Mouse (Mus musculus) left cerebral cortex, postnatal 36 days (tissue): ENCODE data around the gene Tmem35b. TPM values are rescaled to one million over a fixed set of nuclear protein-coding genes. Genes with fewer than 3 reads are reported as not detected.
"Not testable (repeated sequence)": the region's sequence is repeated elsewhere in the genome, so short reads cannot be mapped to it uniquely, and the experiment has no call there.

Experiments
- DNase-seq, 2 experiments: peaks; one replicate each; pipeline ENCODE4 v3.0.0; 2021 to 2022; ENCODE audit warnings: low spot score in 2 of 2, mixed read lengths in 1 of 2
- intact Hi-C: fragments of 180-260 bp; cut with DNase I; formaldehyde crosslinking; loops from one replicate; pipeline ENCODE4 v1.15.1; 2025
- total RNA-seq, 2 experiments: library from RNA; stranded (reverse); gene quantifications; 2 replicates each; pipeline ENCODE4 v1.2.3; 2021

Tmem35b gene
- total RNA-seq = 1 to 10 TPM; 1.9 to 4.1 TPM

GRCm38 (mm10) chr4:127123391-127123790 lies at the start of gene Tmem35b:
TSS of gene Tmem35b (plus strand) at chr4:127123691.
- intact Hi-C loops = no loop called here
- DNase-seq = no peak

GRCm38 (mm10) chr4:127074915-127075314 lies 48.6 kb upstream of the Tmem35b start:
- intact Hi-C loops = loop anchor here (5.0 kb wide), 1 partner anchor 167 kb away; the partner anchor contains the start of gene Smim12
- DNase-seq = no peak

- peak; percentile 95 to 97 for DNase-seq
- intact Hi-C loops = loop anchor here (2.0 to 5.0 kb wide), 3 partner anchors 92 to 165 kb away; partner anchors contain the start of genes Dlgap3 and Smim12
These were observed 46.5 kb upstream of the Tmem35b start, which contains the start of gene Zmym6 for GRCm38 (mm10) chr4:127076875-127077548. TSS of gene Zmym6 (plus strand) at chr4:127077383.

GRCm38 (mm10) chr4:127080806-127081205 lies 42.7 kb upstream of the Tmem35b start:
- no peak for DNase-seq
- intact Hi-C loops = no loop called here

GRCm38 (mm10) chr4:127083131-127083530 lies 40.4 kb upstream of the Tmem35b start:
- intact Hi-C loops = no loop called here
- no peak for DNase-seq

- no peak for DNase-seq
- intact Hi-C loops = no loop called here
These were observed 37.7 kb upstream of the Tmem35b start for GRCm38 (mm10) chr4:127085761-127086160.

GRCm38 (mm10) chr4:127091188-127091587 lies 32.3 kb upstream of the Tmem35b start:
- intact Hi-C loops = no loop called here
- DNase-seq = no peak

GRCm38 (mm10) chr4:127095090-127095489 lies 28.4 kb upstream of the Tmem35b start:
- intact Hi-C loops = no loop called here
- no peak for DNase-seq

GRCm38 (mm10) chr4:127099552-127099951 lies 23.9 kb upstream of the Tmem35b start:
- intact Hi-C loops, DNase-seq: not testable (repeated sequence)

GRCm38 (mm10) chr4:127107566-127107965 lies 15.9 kb upstream of the Tmem35b start:
- intact Hi-C loops = no loop called here
- no peak for DNase-seq

GRCm38 (mm10) chr4:127110570-127110969 lies 12.9 kb upstream of the Tmem35b start:
- no peak for DNase-seq
- intact Hi-C loops = no loop called here

GRCm38 (mm10) chr4:127124331-127124730 lies 840 bp downstream of the Tmem35b start:
- intact Hi-C loops = no loop called here

GRCm38 (mm10) chr4:127125834-127126463 lies 2.5 kb downstream of the Tmem35b start:
- peak; percentile 35 to 36 for DNase-seq
- intact Hi-C loops = no loop called here

More at GRCm38 (mm10) chr4:127124331-127124730, 840 bp downstream of the Tmem35b start:
- no peak for DNase-seq

GRCm38 (mm10) chr4:127134687-127135086 lies 11.2 kb downstream of the Tmem35b start:
- intact Hi-C loops = no loop called here
- DNase-seq = no peak

- intact Hi-C loops = no loop called here
- no peak for DNase-seq
These were observed 14.1 kb downstream of the Tmem35b start for GRCm38 (mm10) chr4:127137591-127137990.

GRCm38 (mm10) chr4:127138486-127138885 lies 15.0 kb downstream of the Tmem35b start:
- intact Hi-C loops = no loop called here
- DNase-seq = no peak

GRCm38 (mm10) chr4:127150031-127150430 lies 26.5 kb downstream of the Tmem35b start:
- intact Hi-C loops = no loop called here
- no peak for DNase-seq

GRCm38 (mm10) chr4:127153345-127153744 lies 29.9 kb downstream of the Tmem35b start:
- intact Hi-C loops = no loop called here
- DNase-seq = no peak

GRCm38 (mm10) chr4:127155757-127156156 lies 32.3 kb downstream of the Tmem35b start:
- no peak for DNase-seq
- intact Hi-C loops = no loop called here

- intact Hi-C loops = no loop called here
- DNase-seq = no peak
These were observed 34.3 kb downstream of the Tmem35b start for GRCm38 (mm10) chr4:127157746-127158145.

- no peak for DNase-seq
- intact Hi-C loops = no loop called here
These were observed 40.4 kb downstream of the Tmem35b start for GRCm38 (mm10) chr4:127163926-127164325.
